Mouse (Mus musculus): ENCODE measurements around the gene Med12. TPM values are rescaled to one million over a fixed set of nuclear protein-coding genes. Genes with fewer than 3 reads are reported as not detected.

Gene Med12
- polyA plus RNA-seq (2016; fragmentation: Nextera tagmentation; extraction: Ambion mirVana), result 38.9 and 39.2 TPM in 2 replicates

DNA sequence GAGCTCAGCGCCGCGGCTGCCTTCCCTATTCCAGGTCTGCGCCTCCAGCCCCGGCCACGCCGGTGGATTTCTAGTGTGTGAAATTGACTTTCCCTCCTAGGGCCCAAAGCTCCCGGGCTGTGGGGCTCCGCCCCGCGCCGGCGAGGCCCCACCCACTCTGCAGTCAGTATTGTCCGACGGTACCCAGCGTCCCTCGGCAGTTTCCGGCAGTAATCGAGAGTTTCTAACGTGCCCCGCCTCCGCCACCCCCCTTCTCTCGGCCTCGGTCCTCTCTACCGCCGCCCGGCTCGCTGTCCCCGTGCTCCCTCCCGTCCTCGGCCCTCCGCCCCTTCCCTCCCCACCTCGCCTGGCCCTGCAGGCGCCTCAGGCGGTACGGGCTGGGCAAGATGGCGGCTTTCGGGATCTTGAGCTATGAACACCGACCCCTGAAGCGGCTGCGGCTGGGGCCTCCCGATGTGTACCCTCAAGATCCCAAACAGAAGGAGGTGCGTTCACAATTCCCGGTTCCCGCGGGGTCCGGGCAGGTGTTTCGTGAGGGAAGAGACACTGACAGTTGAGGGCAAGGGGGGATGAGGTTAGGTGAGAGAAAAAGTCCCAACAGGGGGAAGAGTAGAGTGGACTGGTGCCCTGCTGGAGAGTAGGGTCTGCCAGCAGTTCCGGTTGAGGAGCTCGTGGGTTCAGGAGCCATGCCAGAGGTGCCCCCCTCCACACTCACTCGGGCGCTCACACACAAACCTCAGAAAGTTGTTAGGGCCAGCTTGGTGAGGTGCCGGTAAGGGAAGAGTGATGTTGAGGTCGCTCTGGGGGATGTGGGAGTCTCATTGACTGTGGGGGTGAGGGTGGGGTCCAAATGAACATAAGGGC lies at the start of gene Med12:
TSS of gene Med12 (plus strand) at position 156 of the 864 bp plus-strand sequence.
- Histone ChIP-seq H3K9ac (peak within 1 kb of the TSS; percentile 68), H3K4me2 (replicated peaks) (peak within 1 kb of the TSS; percentile 50), H3K9me3 (replicated peaks) (no peaks in the 10 kb centered on the region), H3K4me3 (peak within 1 kb of the TSS; percentile 48), H3K4me1 (0 out of 2 replicates have a peak, but pooled peaks cover 5% of the 10 kb centered on the region), H3K27ac (peak within 1 kb of the TSS; percentile 70), H3K36me3 (peaks cover 12% of the 10 kb centered on the region; the same call in 1 of the 2 replicates), H3K27me3 (peaks cover 7% of the 10 kb centered on the region; the same call in 1 of the 2 replicates)
- ATAC-seq (ENCODE audit: low FRiP score), result peak; percentile 97
- 24% methylated on average over 51 of the region's 54 CpGs for WGBS

DNA sequence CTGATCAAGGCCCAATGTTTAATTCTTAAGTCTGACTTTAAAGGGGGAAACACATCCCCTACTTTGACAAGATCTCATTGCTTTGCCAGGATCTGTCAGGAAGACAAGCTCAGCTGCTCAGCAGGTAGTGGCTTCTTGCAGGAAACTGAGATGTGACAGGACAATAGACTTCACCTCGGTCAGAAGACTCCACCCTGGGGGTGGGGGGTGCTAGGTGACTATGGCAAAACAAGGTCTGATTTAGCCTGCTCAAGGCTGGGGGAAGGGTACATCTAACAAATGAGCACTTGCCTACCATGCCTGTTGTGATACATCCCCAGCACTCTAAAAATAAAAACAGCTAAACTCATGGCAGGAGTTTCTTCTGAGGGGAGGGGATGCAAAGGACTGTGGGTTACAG lies 28.8 kb upstream of the Med12 start:
- Histone ChIP-seq H3K36me3 (no peaks in the 10 kb centered on the region), H3K4me3 (no peak overlapping the region), H3K9ac (no peak overlapping the region), H3K4me1 (no peaks in the 10 kb centered on the region), H3K27ac (no peak overlapping the region), H3K4me2 (replicated peaks) (no peak overlapping the region), H3K9me3 (replicated peaks) (no peaks in the 10 kb centered on the region), H3K27me3 (no peaks in the 10 kb centered on the region)
- ATAC-seq (ENCODE audit: low FRiP score), result no peak
- 38% methylated on average over 1 of the region's 1 CpGs for WGBS

DNA sequence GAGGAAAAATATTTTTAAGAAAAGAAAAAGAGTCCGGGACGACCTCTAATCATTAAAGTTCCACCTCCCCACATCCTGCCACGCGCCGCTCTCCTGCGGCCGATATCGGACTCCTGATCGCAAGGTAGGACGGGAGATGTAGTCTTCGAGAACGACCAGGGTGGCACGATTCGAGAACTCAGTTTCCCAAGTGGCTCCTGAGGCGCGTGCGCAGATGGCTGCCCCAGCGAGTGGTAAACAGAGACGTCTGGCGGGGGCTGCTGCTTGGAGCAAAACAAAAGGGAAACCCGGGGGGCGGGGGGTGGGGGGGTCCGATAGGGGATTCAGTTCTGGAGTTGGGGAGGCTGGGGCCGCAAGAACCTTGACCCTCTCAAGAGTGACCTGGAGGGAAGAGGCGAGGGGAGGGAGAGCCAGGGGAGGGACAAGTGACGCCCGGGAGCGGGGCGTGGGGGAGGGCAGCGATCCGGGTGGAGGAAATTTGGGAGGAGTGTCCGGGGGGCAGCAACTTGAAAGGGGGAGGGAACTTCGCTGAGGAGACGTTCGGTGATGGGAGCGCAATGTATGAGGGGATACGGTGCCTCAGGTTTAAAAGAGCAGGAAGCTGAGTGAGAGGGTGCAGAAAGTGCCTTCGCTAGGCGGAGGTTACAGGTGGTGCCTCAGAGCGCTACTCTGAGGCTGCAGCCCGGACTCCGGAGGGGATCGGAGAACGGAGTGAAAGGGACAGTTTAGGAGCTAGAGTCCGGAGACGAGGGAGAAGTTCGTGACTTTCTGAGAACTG lies 19.7 kb upstream of the Med12 start, which contains the start of gene Foxo4:
TSS of gene Foxo4 (plus strand) at position 577 of the 778 bp plus-strand sequence.
- no peak within 1 kb of the TSS for H3K27ac ChIP-seq
- peak within 1 kb of the TSS; percentile 51 for H3K4me3 ChIP-seq
- no peaks in the 10 kb centered on the region for H3K4me1 ChIP-seq
- peaks cover 6% of the 10 kb centered on the region; the same call in 1 of the 2 replicates for H3K36me3 ChIP-seq
- WGBS, result 26% methylated on average over 45 of the region's 47 CpGs
- peak within 1 kb of the TSS; percentile 61 for H3K4me2 ChIP-seq (replicated peaks)
- peak within 1 kb of the TSS; percentile 53 for H3K9ac ChIP-seq
- H3K27me3 ChIP-seq, result peaks cover 3% of the 10 kb centered on the region
- peak; percentile 93 for ATAC-seq (ENCODE audit: low FRiP score)
- H3K9me3 ChIP-seq (replicated peaks), result no peaks in the 10 kb centered on the region

DNA sequence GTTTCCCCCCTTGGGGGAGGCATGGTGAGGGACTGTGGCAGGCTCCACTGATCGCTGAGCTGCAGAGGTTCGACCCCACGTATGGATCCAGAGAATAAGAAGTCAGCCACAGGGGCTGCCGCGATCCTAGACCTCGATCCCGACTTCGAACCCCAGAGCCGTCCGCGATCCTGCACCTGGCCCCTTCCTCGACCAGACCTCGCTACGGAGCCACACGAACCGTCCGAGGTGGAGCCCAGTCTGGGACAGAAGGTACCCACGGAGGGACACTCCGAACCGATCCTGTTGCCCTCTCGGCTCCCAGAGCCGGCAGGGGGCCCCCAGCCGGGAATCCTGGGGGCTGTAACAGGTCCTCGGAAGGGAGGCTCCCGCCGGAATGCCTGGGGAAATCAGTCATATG lies 19.1 kb upstream of the Med12 start:
- H3K27ac ChIP-seq, result no peak overlapping the region
- peak overlapping the region; percentile 61 for H3K4me2 ChIP-seq (replicated peaks)
- peak overlapping the region; percentile 51 for H3K4me3 ChIP-seq
- 0 out of 2 replicates have a peak, but pooled peaks have one; percentile 26 for ATAC-seq (ENCODE audit: low FRiP score)
- 17% methylated on average over 26 of the region's 26 CpGs for WGBS
- no peaks in the 10 kb centered on the region for H3K4me1 ChIP-seq
- peaks cover 6% of the 10 kb centered on the region; the same call in 1 of the 2 replicates for H3K36me3 ChIP-seq
- H3K27me3 ChIP-seq, result peaks cover 3% of the 10 kb centered on the region
- no peaks in the 10 kb centered on the region for H3K9me3 ChIP-seq (replicated peaks)
- H3K9ac ChIP-seq, result peak overlapping the region; percentile 53

DNA sequence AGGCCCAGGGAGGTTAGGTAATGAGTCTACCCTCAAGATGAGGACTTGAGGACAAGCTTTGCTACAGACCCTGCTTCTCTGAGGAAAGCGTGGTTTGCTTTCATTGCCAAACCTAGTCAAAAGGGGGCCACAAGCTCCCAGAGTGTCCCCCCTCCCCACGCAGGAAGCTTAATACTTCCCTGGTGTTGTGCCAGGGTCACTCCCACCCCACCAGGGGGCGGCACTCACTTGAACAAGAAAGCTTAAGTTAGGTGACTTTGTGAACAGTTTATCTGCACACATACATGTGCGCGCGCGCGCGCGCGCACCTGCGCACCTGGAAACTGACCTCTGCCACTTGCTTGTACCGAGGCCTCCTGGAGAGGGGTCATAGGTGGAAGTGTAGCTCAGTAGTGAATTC lies 17.2 kb upstream of the Med12 start:
- Histone ChIP-seq H3K9ac (no peak overlapping the region), H3K4me3 (no peak overlapping the region), H3K9me3 (replicated peaks) (no peaks in the 10 kb centered on the region), H3K27ac (no peak overlapping the region), H3K36me3 (peaks cover 6% of the 10 kb centered on the region; the same call in 1 of the 2 replicates), H3K4me1 (peaks cover 11% of the 10 kb centered on the region; the same call in 1 of the 2 replicates), H3K4me2 (replicated peaks) (0 out of 2 replicates have a peak overlapping the region, but pooled peaks have one; percentile 61), H3K27me3 (peaks cover 3% of the 10 kb centered on the region)
- WGBS, result 87% methylated on average over 13 of the region's 13 CpGs
- no peak for ATAC-seq (ENCODE audit: low FRiP score)

DNA sequence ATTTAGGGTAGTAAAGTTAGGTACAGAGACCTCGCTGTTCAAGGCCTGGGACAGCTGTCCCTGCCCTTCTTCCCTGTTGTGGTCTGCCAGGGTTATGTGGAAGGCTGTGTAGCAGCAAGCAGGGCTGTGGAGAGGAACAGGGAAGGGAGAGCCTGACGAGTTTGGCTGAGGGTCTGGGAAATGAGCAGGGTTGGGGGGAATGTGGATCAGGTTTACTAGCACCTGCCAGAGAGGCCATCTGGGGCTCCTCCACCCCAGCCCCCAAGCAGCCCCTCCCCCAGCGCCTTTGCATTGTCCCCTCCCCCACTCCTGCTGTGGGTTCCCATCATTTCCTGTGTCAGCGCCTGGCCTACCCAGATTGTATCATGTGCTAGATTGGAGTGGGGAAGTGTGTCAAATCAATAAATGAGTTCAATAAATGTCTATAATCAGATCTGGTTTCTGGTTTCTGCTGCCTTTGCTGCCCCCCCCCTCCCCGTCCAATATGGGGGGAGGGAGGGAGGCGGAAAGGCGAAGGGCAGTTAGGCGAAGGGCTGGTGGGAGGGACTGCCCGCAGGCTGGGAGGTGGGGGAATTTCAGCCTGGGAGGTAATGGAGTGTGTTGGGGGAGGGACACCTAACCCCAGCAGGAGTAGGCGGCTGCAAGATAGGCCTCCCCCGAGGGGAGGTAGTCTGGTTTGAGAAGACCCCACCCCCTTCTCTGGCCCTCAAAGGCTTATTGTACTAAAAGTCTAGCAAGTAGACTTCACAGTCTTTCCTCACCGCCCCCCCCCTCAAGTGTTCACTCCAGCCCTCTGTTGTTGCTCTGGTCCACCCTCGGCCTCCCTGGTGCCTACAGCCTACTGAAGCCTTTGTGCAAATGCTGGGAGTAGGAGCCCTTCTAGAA lies 13.1 kb upstream of the Med12 start:
- ATAC-seq (ENCODE audit: low FRiP score), result peak; percentile 78
- Histone ChIP-seq H3K9ac (no peak overlapping the region), H3K9me3 (replicated peaks) (no peaks in the 10 kb centered on the region), H3K4me3 (no peak overlapping the region), H3K27ac (peak overlapping the region; percentile 78), H3K36me3 (peaks cover 6% of the 10 kb centered on the region; the same call in 1 of the 2 replicates), H3K4me1 (peaks cover 11% of the 10 kb centered on the region; the same call in 1 of the 2 replicates), H3K27me3 (peaks cover 3% of the 10 kb centered on the region), H3K4me2 (replicated peaks) (0 out of 2 replicates have a peak overlapping the region, but pooled peaks have one; percentile 11)
- 24% methylated on average over 9 of the region's 13 CpGs for WGBS

DNA sequence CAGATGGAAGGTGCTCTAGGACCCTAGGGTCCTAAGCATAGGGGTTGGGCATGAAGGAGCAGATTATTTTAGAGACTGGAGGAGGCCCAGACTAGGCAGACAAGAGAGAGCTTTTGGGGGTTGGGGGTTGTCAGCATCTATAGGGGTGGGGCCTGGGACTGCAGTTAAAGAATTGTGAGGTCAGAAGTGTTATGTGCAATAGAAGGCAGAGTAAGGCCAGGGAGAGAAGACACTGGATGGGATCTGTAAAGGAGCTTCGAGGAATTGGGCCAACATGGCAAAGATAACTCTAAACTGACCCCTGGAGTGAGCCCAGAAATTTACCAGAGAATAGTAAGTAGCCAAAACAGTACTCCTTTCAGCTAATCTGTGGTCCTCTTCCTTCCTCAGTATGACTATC lies 9.9 kb upstream of the Med12 start, which contains the start of gene Gm614:
TSS of gene Gm614 (minus strand) at position 101 of the 400 bp plus-strand sequence.
- Histone ChIP-seq H3K27ac (no peak within 1 kb of the TSS), H3K36me3 (no peaks in the 10 kb centered on the region), H3K9ac (no peak within 1 kb of the TSS), H3K27me3 (0 out of 2 replicates have a peak, but pooled peaks cover 6% of the 10 kb centered on the region), H3K4me3 (no peak within 1 kb of the TSS), H3K4me2 (replicated peaks) (no peak within 1 kb of the TSS), H3K4me1 (peaks cover 11% of the 10 kb centered on the region; the same call in 1 of the 2 replicates), H3K9me3 (replicated peaks) (no peaks in the 10 kb centered on the region)
- no peak for ATAC-seq (ENCODE audit: low FRiP score)
- WGBS, result 75% methylated on average over 1 of the region's 1 CpGs

DNA sequence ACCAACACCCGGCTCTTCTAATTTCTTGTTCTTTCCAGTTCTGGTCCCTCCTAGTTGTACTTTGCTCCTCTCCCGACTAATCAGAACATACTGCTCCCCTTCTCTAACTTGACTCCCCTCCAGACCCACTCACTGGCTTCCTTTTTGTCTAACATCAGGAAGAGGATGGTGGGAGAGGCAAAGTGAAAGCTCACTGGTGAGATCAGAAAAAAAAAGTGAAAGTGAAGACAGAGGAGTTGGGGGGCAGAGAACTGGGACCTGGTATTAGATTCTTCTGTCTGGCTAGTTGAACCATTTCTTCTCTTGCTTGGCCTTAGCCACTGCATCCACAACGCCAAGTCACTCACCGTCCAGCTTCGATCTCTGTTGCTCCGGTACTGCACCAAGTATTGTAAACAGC lies 7.2 kb upstream of the Med12 start:
- Histone ChIP-seq H3K4me1 (no peaks in the 10 kb centered on the region), H3K9ac (no peak overlapping the region), H3K4me2 (replicated peaks) (no peak overlapping the region), H3K9me3 (replicated peaks) (no peaks in the 10 kb centered on the region), H3K4me3 (no peak overlapping the region), H3K27me3 (0 out of 2 replicates have a peak, but pooled peaks cover 6% of the 10 kb centered on the region), H3K27ac (no peak overlapping the region), H3K36me3 (no peaks in the 10 kb centered on the region)
- no peak for ATAC-seq (ENCODE audit: low FRiP score)
- WGBS, result 94% methylated on average over 6 of the region's 6 CpGs

DNA sequence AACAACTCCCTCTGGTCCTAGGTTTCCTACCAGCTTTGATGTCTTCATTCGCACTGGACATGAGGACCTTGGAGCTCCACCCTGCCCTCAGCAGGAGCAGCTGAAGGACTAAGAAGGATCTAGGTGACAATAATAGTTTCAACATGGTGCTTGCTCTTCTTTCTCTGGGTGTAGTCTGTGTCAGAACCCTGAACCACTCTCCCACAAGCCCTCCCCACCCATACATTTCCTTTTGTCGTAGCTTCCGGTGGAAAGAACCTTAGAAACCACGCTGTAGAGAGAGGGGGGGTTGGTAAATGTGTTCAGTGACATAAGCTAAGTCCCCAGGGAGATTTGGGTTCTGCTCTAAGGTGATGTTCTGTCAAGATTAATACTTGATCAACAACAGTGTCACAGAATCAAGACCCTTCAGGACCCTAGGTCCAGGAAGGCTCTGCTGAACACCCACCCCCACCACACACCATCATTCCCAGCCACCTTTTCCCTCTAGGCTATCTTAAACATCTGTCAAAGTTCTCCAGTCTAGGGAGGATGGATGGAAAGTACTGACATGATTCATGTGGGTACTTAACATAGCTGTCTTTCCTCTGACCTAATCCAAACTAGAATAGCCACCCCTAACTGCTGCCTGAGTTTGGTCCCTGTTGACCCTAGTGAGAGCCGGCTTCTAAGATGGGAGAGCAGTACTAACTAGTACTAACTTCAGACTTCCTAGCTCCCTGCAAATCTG lies 5.6 kb upstream of the Med12 start, which contains the start of gene Il2rg:
TSS of gene Il2rg (minus strand) at position 231 of the 730 bp plus-strand sequence.
- 72% methylated on average over 5 of the region's 5 CpGs for WGBS
- H3K27me3 ChIP-seq, result 0 out of 2 replicates have a peak, but pooled peaks cover 6% of the 10 kb centered on the region
- H3K4me2 ChIP-seq (replicated peaks), result no peak within 1 kb of the TSS
- no peak within 1 kb of the TSS for H3K9ac ChIP-seq
- H3K27ac ChIP-seq, result no peak within 1 kb of the TSS
- H3K9me3 ChIP-seq (replicated peaks), result no peaks in the 10 kb centered on the region
- ATAC-seq (ENCODE audit: low FRiP score), result no peak
- H3K4me3 ChIP-seq, result no peak within 1 kb of the TSS
- no peaks in the 10 kb centered on the region for H3K4me1 ChIP-seq
- H3K36me3 ChIP-seq, result no peaks in the 10 kb centered on the region

DNA sequence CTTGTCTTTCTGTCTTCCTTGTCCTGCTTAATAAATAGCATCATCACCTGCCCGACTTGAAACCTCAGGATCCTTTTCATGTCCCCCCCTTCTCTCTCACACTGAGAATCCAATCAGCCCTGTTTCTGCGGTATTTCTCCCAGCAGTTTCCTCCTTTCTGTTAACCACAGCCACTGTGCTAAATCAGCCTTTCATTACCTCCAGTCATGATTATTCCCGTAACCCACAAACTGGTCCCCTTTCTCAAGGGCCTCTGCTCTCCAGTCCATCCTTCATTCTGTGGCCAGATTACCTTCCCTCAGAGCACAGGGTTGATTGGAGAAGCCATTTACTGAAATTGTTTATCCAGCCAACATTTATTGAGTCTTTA lies 5.1 kb upstream of the Med12 start, which contains the start of gene Gm20489:
TSS of gene Gm20489 (minus strand) at position 269 of the 370 bp plus-strand sequence.
- no peaks in the 10 kb centered on the region for H3K9me3 ChIP-seq (replicated peaks)
- H3K36me3 ChIP-seq, result no peaks in the 10 kb centered on the region
- H3K9ac ChIP-seq, result no peak within 1 kb of the TSS
- no peak for ATAC-seq (ENCODE audit: low FRiP score)
- H3K4me1 ChIP-seq, result no peaks in the 10 kb centered on the region
- no peak within 1 kb of the TSS for H3K4me2 ChIP-seq (replicated peaks)
- no peak within 1 kb of the TSS for H3K4me3 ChIP-seq
- WGBS, result 54% methylated on average over 3 of the region's 3 CpGs
- H3K27me3 ChIP-seq, result 0 out of 2 replicates have a peak, but pooled peaks cover 7% of the 10 kb centered on the region
- no peak within 1 kb of the TSS for H3K27ac ChIP-seq
